Mouse (Mus musculus): ENCODE data around the gene Usp27x.
A peak's percentile ranks its signal among the peaks of the same experiment; 100 is the strongest.

DNA sequence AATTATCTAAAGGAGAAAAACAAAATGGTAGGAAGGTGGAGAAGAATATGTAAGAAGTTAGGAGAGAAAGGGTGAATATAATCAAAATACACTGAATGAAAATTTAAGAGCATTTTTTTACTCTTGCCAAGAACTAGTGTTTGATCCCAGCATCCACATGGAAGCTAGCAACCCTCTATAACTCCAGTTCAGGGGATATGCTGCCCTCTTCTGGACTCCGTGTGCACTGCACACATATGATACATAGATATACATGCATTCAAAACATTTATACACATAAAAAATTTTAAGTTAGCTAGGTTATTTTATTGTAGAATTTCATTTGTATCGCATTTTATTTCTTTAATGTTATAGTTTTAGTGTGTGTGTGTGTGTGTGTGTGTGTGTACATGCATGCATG lies 50.2 kb downstream of the Usp27x start:
- peak; percentile 60 for TF ChIP-seq CTCF (IDR thresholded peaks at IDR 0.05)
- TF ChIP-seq EP300 (IDR thresholded peaks at IDR 0.05; ENCODE audit: insufficient read depth, low read depth, low read length) = no peak

Measured in heart, adult 2 months (tissue).